Mouse (Mus musculus) MEL (cell line): Measurements from ENCODE around the gene Adprhl1.

Experiments used
- CHD2 ChIP-seq: IDR thresholded peaks from 2 replicates; pipeline ENCODE4 v1.6.1; 2011; ENCODE audit warnings: low read length, improper control_type of control experiment
- CTCF ChIP-seq, 3 experiments: IDR thresholded peaks in 2 of 3; conservative IDR thresholded peaks in 1 of 3; 2 replicates each; pipeline ENCODE4 v1.5.1; 2011 to 2012; ENCODE audit warnings: low read length in 3 of 3, low read depth in 2 of 3, mild to moderate bottlenecking in 2 of 3, improper control_type of control experiment in 1 of 3, inconsistent platforms in 1 of 3, mixed read lengths in 1 of 3, moderate library complexity in 1 of 3; ENCODE audit not compliant: control insufficient read depth in 1 of 3, insufficient read depth in 1 of 3, poor library complexity in 1 of 3, severe bottlenecking in 1 of 3
- ETS1 ChIP-seq: IDR thresholded peaks from 2 replicates; pipeline ENCODE4 v1.6.1; 2012; ENCODE audit warnings: low read depth, mild to moderate bottlenecking, inconsistent platforms, low read length, improper control_type of control experiment, moderate library complexity
- GATA1 ChIP-seq: IDR thresholded peaks from 2 replicates; pipeline ENCODE4 v1.6.1; 2011; ENCODE audit warnings: low read depth, low read length, improper control_type of control experiment
- JUND ChIP-seq: IDR thresholded peaks from 2 replicates; pipeline ENCODE4 v1.6.1; 2011; ENCODE audit warnings: low read depth, mild to moderate bottlenecking, improper control_type of control experiment, low read length
- KAT2A ChIP-seq: conservative IDR thresholded peaks from 2 replicates; pipeline ENCODE4 v1.6.1; 2012; ENCODE audit warnings: low read depth, low read length, improper control_type of control experiment, inconsistent platforms
- MYC ChIP-seq: IDR thresholded peaks from 2 replicates; pipeline ENCODE4 v1.6.1; 2011; ENCODE audit warnings: low read depth, mild to moderate bottlenecking, low read length, improper control_type of control experiment, moderate library complexity
- NRF1 ChIP-seq: IDR thresholded peaks from 2 replicates; pipeline ENCODE4 v1.6.1; 2014; ENCODE audit warnings: low read depth, mild to moderate bottlenecking, inconsistent platforms, low read length, improper control_type of control experiment, moderate library complexity; ENCODE audit not compliant: poor library complexity, insufficient read depth, severe bottlenecking
- POLR2A ChIP-seq, 2 experiments: IDR thresholded peaks; 2 replicates each; pipeline ENCODE4 v1.6.1; 2011 to 2012; ENCODE audit warnings: low read length in 2 of 2, mild to moderate bottlenecking in 2 of 2, control low read depth in 1 of 2, improper control_type of control experiment in 1 of 2, low read depth in 1 of 2, moderate library complexity in 1 of 2; ENCODE audit not compliant: control insufficient read depth in 1 of 2, insufficient read depth in 1 of 2, poor library complexity in 1 of 2
- ZC3H11A ChIP-seq: IDR thresholded peaks from 2 replicates; pipeline ENCODE4 v1.6.1; 2012; ENCODE audit warnings: low read depth, mild to moderate bottlenecking, inconsistent platforms, low read length, improper control_type of control experiment

DNA sequence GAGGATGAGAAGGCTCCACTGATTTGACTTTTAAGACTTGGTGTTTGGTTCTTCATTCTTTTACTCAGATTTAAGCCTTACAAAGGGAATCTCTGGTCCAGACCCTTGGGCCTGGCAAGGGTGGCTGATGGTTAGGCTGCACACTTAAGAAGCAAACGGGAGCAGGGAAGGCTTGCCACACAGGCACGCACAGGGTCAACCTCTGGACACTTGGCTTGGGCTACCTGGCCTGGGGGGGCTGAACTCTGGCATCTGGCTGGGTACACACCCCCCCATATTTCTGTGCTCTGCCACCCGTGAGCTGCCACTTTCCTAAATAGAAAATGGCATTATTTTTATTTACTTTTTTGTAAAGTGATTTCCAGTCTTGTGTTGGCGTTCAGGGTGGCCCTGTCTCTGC, 79.2 kb downstream of the Adprhl1 start:
- no peak for TF ChIP-seq GATA1
- no peak for TF ChIP-seq KAT2A
- TF ChIP-seq POLR2A (IDR thresholded peaks at IDR 0.05; ENCODE audit: control insufficient read depth in 1 of 2, insufficient read depth in 1 of 2, low read depth in 1 of 2, low read length in 2 of 2, poor library complexity in 1 of 2), result no peak
- no peak for TF ChIP-seq NRF1
- no peak for TF ChIP-seq JUND
- TF ChIP-seq CHD2, result no peak
- no peak for TF ChIP-seq CTCF (IDR thresholded peaks at IDR 0.05 in 2 of 3, conservative IDR thresholded peaks at IDR 0.05 in 1 of 3; ENCODE audit: control insufficient read depth in 1 of 3, insufficient read depth in 1 of 3, low read depth in 2 of 3, low read length in 3 of 3, poor library complexity in 1 of 3, severe bottlenecking in 1 of 3)
- no peak for TF ChIP-seq ETS1
- no peak for TF ChIP-seq MYC
- TF ChIP-seq ZC3H11A, result no peak
